Mouse (Mus musculus): ENCODE results near the gene Bnc2. TPM values are rescaled to one million over a fixed set of nuclear protein-coding genes. Genes with fewer than 3 reads are reported as not detected.
A peak's percentile ranks its signal among the peaks of the same experiment; 100 is the strongest.

Bnc2 gene
- total RNA-seq, 2 experiments from 2014 or later, result 14.6 to 17.3 TPM

GRCm38 (mm10) chr4:84633991-84634390, 41.1 kb downstream of the Bnc2 start:
- no peak for DNase-seq (ENCODE audit: low spot score in 2 of 2)

- DNase-seq (ENCODE audit: low spot score in 2 of 2), result no peak
These were observed 42.0 kb downstream of the Bnc2 start for GRCm38 (mm10) chr4:84632832-84633789.

- no peak for DNase-seq (ENCODE audit: low spot score in 2 of 2)
These were observed 47.5 kb downstream of the Bnc2 start for GRCm38 (mm10) chr4:84627616-84628015.

GRCm38 (mm10) chr4:84623312-84623711, 51.8 kb downstream of the Bnc2 start:
- DNase-seq (ENCODE audit: low spot score in 2 of 2), result no peak

GRCm38 (mm10) chr4:84621785-84622184, 53.3 kb downstream of the Bnc2 start:
- no peak for DNase-seq (ENCODE audit: low spot score in 2 of 2)

- no peak for DNase-seq (ENCODE audit: low spot score in 2 of 2)
These were observed 65.2 kb downstream of the Bnc2 start for GRCm38 (mm10) chr4:84609861-84610260.

- no peak for DNase-seq (ENCODE audit: low spot score in 2 of 2)
These were observed 70.6 kb downstream of the Bnc2 start for GRCm38 (mm10) chr4:84604461-84604860.

- no peak for DNase-seq (ENCODE audit: low spot score in 2 of 2)
These were observed 94.7 kb downstream of the Bnc2 start for GRCm38 (mm10) chr4:84580260-84580952.

GRCm38 (mm10) chr4:84578296-84578695, 96.8 kb downstream of the Bnc2 start:
- no peak for DNase-seq (ENCODE audit: low spot score in 2 of 2)

- no peak for DNase-seq (ENCODE audit: low spot score in 2 of 2)
These were observed 109.0 kb downstream of the Bnc2 start for GRCm38 (mm10) chr4:84566123-84566522.

GRCm38 (mm10) chr4:84545204-84545871, 129.7 kb downstream of the Bnc2 start:
- peak; percentile 42 to 46 for DNase-seq (ENCODE audit: low spot score in 2 of 2)

- DNase-seq (ENCODE audit: low spot score in 2 of 2), result no peak
These were observed 130.4 kb downstream of the Bnc2 start for GRCm38 (mm10) chr4:84544646-84545045.

GRCm38 (mm10) chr4:84540531-84540930, 134.5 kb downstream of the Bnc2 start:
- DNase-seq (ENCODE audit: low spot score in 2 of 2), result no peak

- DNase-seq (ENCODE audit: low spot score in 2 of 2), result no peak
These were observed 135.7 kb downstream of the Bnc2 start for GRCm38 (mm10) chr4:84539396-84539795.

- no peak for DNase-seq (ENCODE audit: low spot score in 2 of 2)
These were observed 145.9 kb downstream of the Bnc2 start for GRCm38 (mm10) chr4:84528886-84529789.

- DNase-seq (ENCODE audit: low spot score in 2 of 2), result no peak
These were observed 146.7 kb downstream of the Bnc2 start for GRCm38 (mm10) chr4:84528358-84528757.

GRCm38 (mm10) chr4:84527066-84527933, 147.8 kb downstream of the Bnc2 start:
- no peak for DNase-seq (ENCODE audit: low spot score in 2 of 2)

GRCm38 (mm10) chr4:84523651-84524221, 151.3 kb downstream of the Bnc2 start:
- peak in 1 of 2 experiments; percentile 37 for DNase-seq (ENCODE audit: low spot score in 2 of 2)

GRCm38 (mm10) chr4:84523211-84523610, 151.9 kb downstream of the Bnc2 start:
- DNase-seq (ENCODE audit: low spot score in 2 of 2), result peak; percentile 10 to 25
